Mouse (Mus musculus) lung, adult 2 months (tissue): ENCODE measurements around the gene Cpeb4. TPM values are rescaled to one million over a fixed set of nuclear protein-coding genes. Genes with fewer than 3 reads are reported as not detected.

Experiments used
- DNase-seq: peaks from one replicate; pipeline ENCODE4 v3.0.0; 2022
- H3K4me1 ChIP-seq: fragments of 200-500 bp; 2 replicates; pipeline ENCODE4 v1.6.1; 2011; ENCODE audit warnings: low read length; ENCODE audit not compliant: control insufficient read depth, insufficient read depth
- H3K4me3 ChIP-seq: fragments of 200-500 bp; replicated peaks from 2 replicates; pipeline ENCODE3; 2011; ENCODE audit warnings: low read depth, mild to moderate bottlenecking, control low read depth, low read length; ENCODE audit errors: extremely low read depth
- CTCF ChIP-seq: fragments of 200-500 bp; IDR thresholded peaks from 2 replicates; pipeline ENCODE4 v1.5.1; 2011; ENCODE audit warnings: mild to moderate bottlenecking, low read length, control low read depth; ENCODE audit not compliant: insufficient read depth
- POLR2A ChIP-seq: fragments of 200-500 bp; IDR thresholded peaks from 2 replicates; pipeline ENCODE4 v1.6.1; 2011; ENCODE audit warnings: low read depth, mild to moderate bottlenecking, control low read depth, low read length, borderline replicate concordance; ENCODE audit errors: extremely low read depth
- WGBS: fragments of 180-500 bp; shearing (Covaris S2); methylation state at CpG from one replicate; pipeline ENCODE4 v1.1.7; 2018; 5-methylcytosine and 5-hydroxymethylcytosine counted together
- polyA plus RNA-seq: library from polyadenylated mRNA; depleted of rRNA; stranded (reverse); fragments of >200 nt; gene quantifications from 2 replicates; pipeline ENCODE4 v1.2.3, GENCODE M21; 2012

Gene Cpeb4
- polyA plus RNA-seq, 1 experiment: 17.4 TPM

- no peak overlapping the region for H3K4me3 ChIP-seq
- WGBS: 85% methylated on average over 1 of the region's 1 CpGs
- DNase-seq: no peak
- TF ChIP-seq POLR2A (no peak), CTCF (no peak)
- peaks cover 2% of the 10 kb centered on the region; the same call in 1 of the 2 replicates for H3K4me1 ChIP-seq
These were observed 45.8 kb downstream of the Cpeb4 start for GRCm38 (mm10) chr11:31917769-31918168.

GRCm38 (mm10) chr11:31930051-31930450, 58.0 kb downstream of the Cpeb4 start:
- no peak for DNase-seq
- no peak for TF ChIP-seq CTCF
- TF ChIP-seq POLR2A: no peak
- no peaks in the 10 kb centered on the region for H3K4me1 ChIP-seq
- WGBS: 93% methylated on average over 10 of the region's 10 CpGs
- no peak overlapping the region for H3K4me3 ChIP-seq

- 30% methylated on average over 4 of the region's 4 CpGs for WGBS
- Histone ChIP-seq H3K4me3 (no peak overlapping the region), H3K4me1 (no peaks in the 10 kb centered on the region)
- no peak for TF ChIP-seq CTCF
- no peak for TF ChIP-seq POLR2A
- no peak for DNase-seq
These were observed 63.6 kb downstream of the Cpeb4 start for GRCm38 (mm10) chr11:31935652-31936051.

- no peak for DNase-seq
- 88% methylated on average over 10 of the region's 10 CpGs for WGBS
- no peak for TF ChIP-seq CTCF
- TF ChIP-seq POLR2A: no peak
These were observed 65.0 kb downstream of the Cpeb4 start for GRCm38 (mm10) chr11:31936910-31937525.

GRCm38 (mm10) chr11:31940898-31941639, 69.1 kb downstream of the Cpeb4 start:
- H3K4me1 ChIP-seq: no peaks in the 10 kb centered on the region
- DNase-seq: no peak
- no peak overlapping the region for H3K4me3 ChIP-seq
- 74% methylated on average over 13 of the region's 13 CpGs for WGBS
- TF ChIP-seq POLR2A: no peak
- no peak for TF ChIP-seq CTCF

More at GRCm38 (mm10) chr11:31936910-31937525, 65.0 kb downstream of the Cpeb4 start:
- Histone ChIP-seq H3K4me1 (no peaks in the 10 kb centered on the region), H3K4me3 (no peak overlapping the region)

GRCm38 (mm10) chr11:31941640-31942638, 69.9 kb downstream of the Cpeb4 start:
- no peak overlapping the region for H3K4me3 ChIP-seq
- no peaks in the 10 kb centered on the region for H3K4me1 ChIP-seq
- TF ChIP-seq CTCF (no peak), POLR2A (no peak)
- DNase-seq: no peak
- 74% methylated on average over 4 of the region's 4 CpGs for WGBS

GRCm38 (mm10) chr11:31945471-31945870, 73.5 kb downstream of the Cpeb4 start:
- no peak for DNase-seq
- TF ChIP-seq POLR2A (no peak), CTCF (no peak)
- Histone ChIP-seq H3K4me3 (no peak overlapping the region), H3K4me1 (no peaks in the 10 kb centered on the region; the same call in 1 of the 2 replicates)
- WGBS: 58% methylated on average over 3 of the region's 3 CpGs

GRCm38 (mm10) chr11:31948462-31949330, 76.7 kb downstream of the Cpeb4 start:
- WGBS: 12% methylated on average over 15 of the region's 15 CpGs
- H3K4me1 ChIP-seq: no peaks in the 10 kb centered on the region; the same call in 1 of the 2 replicates
- H3K4me3 ChIP-seq: peak overlapping the region; percentile 63
- TF ChIP-seq CTCF (no peak), POLR2A (no peak)
- no peak for DNase-seq

- H3K4me3 ChIP-seq: peak overlapping the region; percentile 63
- peak; percentile 46 for DNase-seq
- TF ChIP-seq POLR2A (no peak), CTCF (peak; percentile 38; the same call in 1 of the 2 replicates)
- no peaks in the 10 kb centered on the region; the same call in 1 of the 2 replicates for H3K4me1 ChIP-seq
- WGBS: under 1% methylated on average over 17 of the region's 17 CpGs
These were observed 77.3 kb downstream of the Cpeb4 start for GRCm38 (mm10) chr11:31949331-31949785.
